Mouse (Mus musculus): ENCODE data around the gene Naa30.
A peak's percentile ranks its signal among the peaks of the same experiment; 100 is the strongest.

DNA sequence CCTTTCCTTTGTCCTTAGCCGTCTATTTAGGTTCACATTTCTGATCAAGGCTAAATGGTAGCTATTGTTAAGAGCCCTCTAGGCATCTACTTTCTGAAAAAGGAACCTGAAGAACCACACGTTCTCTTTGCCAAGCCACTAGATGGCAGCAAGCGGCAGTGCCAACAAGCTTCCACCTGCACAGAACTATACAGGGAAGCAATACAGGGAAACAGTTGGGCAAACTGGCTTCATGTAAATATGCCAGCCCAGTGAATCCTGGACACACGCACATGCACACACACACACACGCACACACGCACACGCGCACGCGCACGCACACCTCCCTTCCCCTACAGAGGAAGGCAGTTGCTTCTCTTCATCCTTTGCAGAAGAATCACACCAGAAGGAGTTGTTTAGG is 66.2 kb downstream of the Naa30 start:
- TF ChIP-seq CTCF (IDR thresholded peaks at IDR 0.05; ENCODE audit: extremely low read depth, insufficient read depth, insufficient read length, insufficient replicate concordance): peak; percentile 42; the same call in 1 of the 2 replicates
- no peak for TF ChIP-seq POLR2A (IDR thresholded peaks at IDR 0.05; ENCODE audit: low read depth, low read length)

All from spleen, adult 2 months (tissue).